Mouse (Mus musculus) layer of hippocampus, postnatal 25 days (tissue): ENCODE results near the gene Pgpep1l. TPM values are rescaled to one million over a fixed set of nuclear protein-coding genes. Genes with fewer than 3 reads are reported as not detected.

Experiments used
- DNase-seq, 2 experiments: peaks; one replicate each; pipeline ENCODE4 v3.0.0; 2022; ENCODE audit warnings: mixed read lengths in 2 of 2, low spot score in 1 of 2; ENCODE audit errors: extremely low spot score in 1 of 2
- total RNA-seq, 2 experiments: library from RNA; stranded (reverse); gene quantifications; 2 replicates each; pipeline ENCODE4 v1.2.3; 2021

The Pgpep1l gene
- total RNA-seq, 2 experiments from 2014 or later, result 2.4 to 3.3 TPM

DNA sequence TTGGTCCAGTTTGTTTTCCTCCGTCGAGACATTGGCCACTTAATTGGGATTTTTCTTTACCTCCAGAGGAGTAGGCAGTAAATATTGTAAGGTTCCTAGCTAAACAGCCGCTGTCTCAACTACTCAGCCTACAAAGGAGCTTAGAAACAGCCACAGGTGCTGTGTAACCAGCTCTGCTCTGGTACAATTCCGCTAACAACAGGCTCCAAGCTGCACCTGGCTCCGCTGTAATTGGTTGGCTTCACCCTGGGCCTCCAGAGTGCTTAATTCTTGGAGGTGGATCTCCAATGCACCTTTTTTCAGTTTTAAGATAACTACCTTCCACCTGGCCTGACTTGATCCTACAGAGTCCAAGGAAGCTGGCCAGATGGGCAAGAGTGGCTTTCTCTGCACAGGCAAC, 40.0 kb downstream of the Pgpep1l start:
- no peak for DNase-seq

DNA sequence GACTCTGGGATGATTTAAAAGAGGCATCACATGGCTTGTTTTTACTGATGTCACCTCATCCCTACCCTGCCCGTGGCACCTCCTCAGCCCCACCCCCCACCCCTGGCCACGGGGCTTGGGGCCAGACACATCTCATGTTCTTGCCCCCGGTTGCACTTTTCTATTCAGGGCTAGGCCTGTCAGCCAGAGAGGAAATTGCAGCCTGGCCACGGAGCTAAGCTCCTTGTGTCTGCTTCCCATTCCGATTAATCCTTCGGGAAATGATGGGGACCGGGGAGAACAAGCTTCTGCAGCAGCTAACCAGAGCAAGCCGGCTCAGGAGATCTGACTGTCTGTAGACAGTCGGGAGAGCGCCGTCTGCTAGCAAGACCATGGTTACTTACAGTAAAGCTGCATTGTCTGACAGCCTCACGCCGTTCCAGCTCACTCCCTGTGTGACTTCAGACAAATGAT, 40.7 kb downstream of the Pgpep1l start:
- no peak for DNase-seq

DNA sequence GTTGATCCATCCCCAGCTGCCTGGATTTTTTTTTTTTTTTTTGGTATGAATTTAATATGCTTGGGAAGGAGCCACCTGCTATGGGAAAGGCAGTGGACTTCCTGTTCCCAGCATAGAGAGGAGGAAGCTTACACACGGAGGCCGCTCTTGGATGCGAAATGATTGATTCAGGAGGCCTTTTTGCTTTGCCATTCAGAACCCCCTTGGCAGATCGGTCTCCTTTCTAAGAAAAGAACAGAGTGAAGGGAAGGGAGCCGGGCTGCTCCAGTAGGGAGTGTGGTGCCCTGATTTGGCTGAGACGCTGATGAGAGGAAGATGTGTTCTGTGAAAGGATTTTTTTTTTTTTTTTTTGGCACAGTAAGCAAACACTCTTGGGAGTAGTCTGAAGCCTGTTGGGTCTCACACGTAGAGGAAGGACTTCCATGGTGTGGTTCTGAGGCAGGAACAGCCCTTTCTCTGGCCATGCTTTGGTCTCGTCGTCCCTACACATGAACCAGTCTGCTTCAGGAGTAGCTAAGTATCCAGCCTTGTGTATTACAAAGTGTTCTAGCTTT, 42.3 kb downstream of the Pgpep1l start:
- DNase-seq, result no peak

DNA sequence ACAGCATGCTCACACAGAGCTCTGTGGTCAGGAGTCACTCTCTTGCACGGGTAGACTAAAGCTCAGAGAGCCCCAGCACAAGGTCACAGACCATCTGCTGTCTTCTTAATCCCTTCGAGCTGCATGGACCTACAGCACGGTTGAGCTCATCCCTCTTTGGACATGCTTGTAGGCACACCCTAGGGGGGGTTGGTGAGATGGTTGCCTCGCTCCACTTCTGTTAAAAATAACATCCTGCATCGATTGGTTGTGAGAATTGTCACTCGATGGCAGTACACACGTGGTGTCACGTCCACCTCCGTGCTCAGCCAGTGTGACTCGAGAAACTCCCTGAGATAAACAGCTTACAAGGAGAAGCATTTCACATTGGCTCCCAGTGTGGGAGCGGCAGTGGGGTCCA, 45.2 kb downstream of the Pgpep1l start:
- DNase-seq, result no peak

DNA sequence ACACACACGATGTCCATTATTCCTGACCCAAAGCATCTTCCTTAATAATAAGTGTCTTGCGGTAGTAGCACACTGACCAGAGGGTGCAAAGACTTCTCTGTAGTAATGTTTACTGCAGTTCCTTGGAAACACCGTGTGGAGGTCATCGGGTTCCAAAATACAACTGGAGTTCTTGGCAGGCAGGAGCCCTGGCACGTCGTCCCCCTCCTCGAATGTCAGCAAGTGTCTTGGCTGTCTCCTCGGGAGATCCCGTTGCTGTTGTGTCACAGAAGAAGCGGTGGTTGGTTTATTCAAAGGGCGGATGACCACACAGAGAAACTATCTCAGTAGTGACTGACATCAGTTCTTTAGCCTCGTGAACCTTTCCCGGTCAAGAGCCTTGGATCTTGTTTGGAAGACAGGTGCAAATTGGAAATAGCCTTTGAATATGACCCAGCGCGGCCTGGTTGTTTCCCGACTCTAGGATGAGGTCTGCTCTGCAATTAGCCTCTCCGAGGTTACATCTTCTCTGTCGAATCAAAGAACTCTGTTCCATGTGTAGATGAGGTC, 48.4 kb downstream of the Pgpep1l start:
- no peak for DNase-seq

DNA sequence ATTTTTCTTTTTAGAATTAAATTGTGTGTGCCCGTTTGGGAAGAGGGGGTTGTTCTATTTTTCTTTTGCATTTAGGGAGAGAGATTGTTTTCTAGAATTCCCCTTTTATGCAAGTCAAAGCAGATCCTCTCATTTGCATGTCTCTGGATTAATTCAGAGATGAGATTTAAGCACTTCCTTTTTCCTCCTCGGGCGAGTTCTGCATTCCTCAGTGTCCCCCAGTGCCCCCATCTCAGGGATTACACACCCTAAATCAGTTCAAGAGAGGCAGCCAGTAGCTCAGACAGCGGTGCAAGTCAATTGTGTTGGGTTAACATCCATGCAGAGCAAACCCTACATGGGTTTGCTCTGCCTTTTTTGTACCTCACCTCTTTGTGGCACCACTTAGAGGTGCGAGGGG, 50.2 kb downstream of the Pgpep1l start:
- no peak for DNase-seq

DNA sequence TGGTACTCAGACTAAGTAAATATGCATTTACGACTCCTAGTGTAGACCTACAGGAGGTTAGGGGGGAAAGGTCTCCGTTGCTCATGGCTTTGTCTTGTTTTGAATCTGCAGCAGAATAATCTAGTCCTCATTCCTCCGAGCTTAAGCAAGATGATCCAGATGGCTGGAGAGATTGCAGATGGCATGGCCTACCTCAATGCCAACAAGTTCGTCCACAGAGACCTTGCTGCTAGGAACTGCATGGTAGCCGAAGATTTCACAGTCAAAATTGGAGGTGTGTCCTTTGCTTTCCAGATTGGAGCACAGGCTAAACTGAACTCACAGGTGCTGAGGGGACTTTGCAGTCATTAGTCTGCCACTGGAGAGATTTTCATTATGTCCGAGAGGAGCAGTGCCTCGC, 52.1 kb downstream of the Pgpep1l start:
- DNase-seq, result no peak

DNA sequence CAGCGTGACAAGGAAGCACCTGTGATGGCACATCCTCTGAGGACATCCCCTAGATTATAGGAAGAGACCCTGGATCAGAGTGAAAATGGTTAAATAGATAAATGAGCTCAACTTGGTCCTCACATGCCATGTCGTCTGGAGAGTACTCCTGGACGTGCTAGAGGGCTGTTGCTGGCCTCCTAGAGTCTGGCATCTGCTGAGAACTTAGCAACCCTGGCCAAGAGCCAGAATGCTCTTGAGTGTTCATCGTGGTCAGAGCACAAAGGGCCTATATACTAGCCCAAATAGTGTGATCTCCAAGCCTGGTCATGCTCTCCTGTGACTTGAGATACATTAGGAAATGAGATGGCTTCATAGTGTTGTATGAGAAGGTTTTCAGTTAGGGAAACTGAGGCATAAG, 53.6 kb downstream of the Pgpep1l start:
- no peak for DNase-seq

DNA sequence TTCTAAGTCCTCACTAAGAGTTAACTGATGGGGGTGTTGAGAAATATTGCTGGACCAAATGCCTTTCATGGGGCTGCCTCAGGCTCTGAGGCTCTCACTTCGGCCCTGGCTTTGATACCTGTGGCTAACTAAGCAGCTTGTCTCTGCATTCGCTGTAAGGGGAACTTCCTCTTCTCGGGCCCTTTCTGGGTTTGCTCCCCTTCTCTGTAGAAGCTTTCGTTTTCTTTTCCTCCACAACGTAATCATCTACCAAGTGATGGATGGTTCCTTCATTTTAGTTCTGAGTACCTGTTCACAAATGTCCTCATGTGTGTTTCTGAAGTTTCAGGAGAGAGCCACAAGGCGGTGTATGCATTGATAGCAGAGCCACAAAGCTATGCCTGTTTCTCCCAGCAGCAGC, 55.0 kb downstream of the Pgpep1l start:
- no peak for DNase-seq

DNA sequence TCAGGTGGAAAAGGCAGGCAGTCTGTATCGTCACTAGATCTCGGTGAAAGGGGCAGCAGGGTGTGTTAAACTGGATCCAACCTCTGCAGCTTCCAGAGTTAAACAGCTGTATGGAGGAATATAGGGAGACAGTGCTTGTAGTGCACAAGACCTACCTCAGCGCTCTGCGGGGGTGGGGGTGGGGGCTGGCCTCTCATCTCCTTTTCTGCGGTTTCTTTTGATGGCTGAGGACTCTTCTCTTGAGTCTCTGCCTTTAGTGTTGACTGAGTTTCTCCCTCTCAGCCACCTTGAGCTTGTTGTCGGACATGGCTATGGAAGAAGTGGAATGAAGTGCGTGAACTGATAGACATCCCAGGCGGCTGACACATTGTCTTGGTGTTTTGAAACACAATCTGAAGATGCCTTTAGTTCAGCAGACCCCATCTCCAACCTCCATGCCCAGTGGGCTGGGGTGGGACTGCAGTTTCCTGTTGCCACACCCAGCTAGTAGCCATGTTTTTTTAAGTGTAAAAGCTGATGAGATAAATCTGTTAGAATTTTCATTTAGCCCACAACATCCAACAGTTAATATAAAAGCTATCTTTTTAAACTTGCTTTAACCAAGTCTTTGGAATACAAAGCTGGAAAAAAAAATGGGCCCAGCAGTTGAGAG, 58.1 kb downstream of the Pgpep1l start:
- no peak for DNase-seq

DNA sequence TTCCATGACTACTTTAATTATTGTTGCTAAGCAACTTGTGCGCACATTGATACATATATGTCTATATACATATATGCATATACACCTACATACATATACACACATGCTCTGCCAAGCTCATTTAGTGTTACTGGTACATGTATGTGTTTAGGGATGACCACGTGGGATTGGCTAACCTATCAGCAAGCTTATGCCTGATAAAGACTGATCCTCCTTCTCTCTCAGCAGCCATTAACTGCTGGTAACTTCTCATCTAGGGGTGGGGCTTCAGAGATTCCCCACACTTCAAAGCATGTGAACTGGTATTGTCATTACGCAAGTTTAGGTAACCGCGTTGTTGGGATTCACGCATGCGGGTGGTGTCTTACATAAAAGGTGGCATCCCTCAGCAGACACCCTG, 64.4 kb downstream of the Pgpep1l start:
- no peak for DNase-seq

DNA sequence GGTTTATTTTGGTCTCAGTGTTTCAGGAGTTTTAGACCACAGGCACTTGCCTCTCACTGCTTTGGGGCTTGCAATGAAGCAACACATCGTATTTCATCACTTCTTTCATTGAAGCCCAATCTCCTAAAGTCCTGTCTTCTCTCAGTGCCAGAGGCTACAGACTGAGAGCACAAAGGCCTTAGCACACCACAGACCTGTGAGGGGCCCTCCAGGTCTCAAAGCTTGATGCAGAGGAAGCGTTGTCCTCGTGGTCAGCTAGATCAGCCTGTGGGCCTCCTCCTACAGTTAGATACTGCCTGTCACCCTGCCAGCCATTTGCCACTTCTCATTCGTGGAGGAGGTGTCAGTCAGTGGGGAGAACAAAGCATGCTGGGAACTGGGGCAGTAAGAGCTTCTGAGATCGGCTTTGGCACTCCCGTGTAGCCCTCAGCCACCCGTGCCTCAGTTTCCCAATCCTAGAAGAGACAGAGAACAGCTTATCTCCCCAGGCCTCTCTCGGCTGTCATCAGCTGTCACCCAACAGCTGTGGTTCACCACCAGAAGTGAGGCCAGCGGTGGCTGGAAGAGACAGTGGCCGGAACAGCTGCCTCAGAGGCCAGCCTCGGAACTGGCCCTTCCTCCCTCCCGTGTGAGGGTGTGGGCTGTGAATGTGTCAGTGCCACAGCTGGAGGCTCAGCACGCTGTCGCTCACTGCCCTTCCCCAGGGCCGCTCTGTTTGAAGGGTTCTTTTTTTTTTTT, 69.9 kb downstream of the Pgpep1l start:
- no peak for DNase-seq

DNA sequence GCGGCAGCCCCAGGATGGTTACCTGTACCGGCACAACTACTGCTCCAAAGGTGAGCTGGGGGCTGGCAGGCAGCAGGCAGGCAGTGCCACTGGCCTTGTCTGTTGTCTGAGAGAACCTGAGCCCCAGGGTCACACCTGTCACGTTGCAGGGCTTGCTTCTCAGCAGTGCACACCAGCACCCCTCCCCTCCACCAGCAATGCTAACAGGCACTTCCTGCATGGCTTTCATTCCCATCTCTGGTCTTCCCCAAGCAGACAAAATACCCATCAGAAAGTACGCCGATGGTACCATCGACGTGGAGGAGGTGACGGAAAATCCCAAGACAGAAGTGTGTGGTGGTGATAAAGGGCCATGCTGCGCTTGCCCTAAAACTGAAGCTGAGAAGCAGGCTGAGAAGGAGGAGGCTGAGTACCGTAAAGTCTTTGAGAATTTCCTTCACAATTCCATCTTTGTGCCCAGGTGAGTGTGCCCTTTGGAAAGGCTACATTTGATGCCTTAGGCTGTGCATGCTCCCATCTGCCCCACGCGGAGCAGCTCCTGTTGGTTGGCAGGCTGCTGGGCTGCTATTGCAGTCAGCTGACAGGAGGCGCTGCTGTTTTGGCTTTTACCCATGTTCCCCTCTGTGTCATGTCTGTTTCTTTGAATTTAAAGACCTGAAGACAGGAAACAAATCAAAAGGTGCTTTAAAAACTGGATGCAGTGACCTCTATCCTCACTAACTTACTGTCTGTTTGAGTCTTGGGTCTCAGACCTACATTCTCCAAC, 74.2 kb downstream of the Pgpep1l start:
- no peak for DNase-seq

DNA sequence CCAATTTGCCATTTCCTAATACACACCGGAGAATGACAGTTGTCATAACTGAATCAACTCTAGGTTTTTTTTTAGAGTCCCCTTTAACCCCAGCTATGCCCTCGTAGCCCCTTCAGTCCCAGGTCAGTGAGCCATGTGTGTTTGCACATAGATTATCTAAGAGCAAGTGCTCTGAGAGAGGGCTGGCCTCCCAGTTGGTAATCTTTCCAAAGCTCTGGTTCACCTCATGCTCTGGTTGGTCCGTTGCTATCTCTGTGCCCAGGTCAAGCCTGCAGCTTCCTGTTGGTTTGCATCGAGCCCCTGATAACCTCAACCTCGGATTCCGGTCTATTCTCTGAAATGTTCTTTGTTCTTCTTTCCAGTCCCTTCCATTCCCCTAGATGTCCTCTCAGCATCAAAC, 74.8 kb downstream of the Pgpep1l start:
- DNase-seq, result no peak

Other genes with a start within 250 kb of the Pgpep1l start
- under 1 TPM; 0.37 to 0.47 TPM for gene Fam169b, start 9.6 kb upstream of the Pgpep1l start, total RNA-seq